9 mouse cellular contexts compared by ENCODE assay signal in the genomic region with DNA sequence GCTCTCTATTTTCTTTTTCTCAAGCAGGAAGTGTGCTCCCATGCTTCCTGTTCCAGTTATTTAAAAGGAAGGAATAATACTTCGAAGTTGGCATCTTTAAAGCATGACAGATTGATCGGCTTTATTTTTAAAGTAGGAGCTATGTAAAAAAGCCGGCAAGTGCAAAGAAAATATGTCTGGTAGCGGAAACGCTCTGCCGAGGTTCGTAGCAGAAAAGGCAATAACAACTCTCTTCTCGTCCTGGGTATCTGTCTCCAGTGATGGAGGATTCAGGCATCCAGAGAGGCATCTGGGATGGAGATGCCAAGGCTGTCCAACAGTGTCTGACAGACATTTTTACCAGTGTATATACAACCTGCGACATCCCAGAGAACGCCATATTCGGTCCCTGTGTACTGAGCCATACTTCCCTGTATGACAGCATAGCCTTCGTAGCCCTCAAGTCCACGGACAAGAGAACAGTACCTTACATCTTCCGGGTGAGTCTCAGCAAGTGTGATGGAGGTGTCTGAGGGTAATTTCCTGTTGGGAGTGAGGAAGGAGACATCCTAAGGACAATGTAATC. TPM values are rescaled to one million over a fixed set of nuclear protein-coding genes. Genes with fewer than 3 reads are reported as not detected.
DNase-seq lines count a peak whose midpoint lies in the region; ATAC-seq lines count a peak whose summit lies in the region.
"Had no signal": no experiment of that assay in that cellular context is flagged by ENCODE, and none has a peak within 500 bp of the region (broad histone marks: within the 10 kb centered on the region; RNA-seq: fewer than 3 reads in every experiment).

No protein-coding gene starts in this region.

- ATAC-seq in lung, embryonic 16.5 days (ENCODE audit: low read depth), result no peak
- ATAC-seq in neural tube, embryonic 15.5 days (ENCODE audit: low FRiP score), result no peak

- H3K36me3 ChIP-seq in lung, embryonic 16.5 days (ENCODE audit: control insufficient read depth, insufficient read depth, low read length), result no peaks in the 10 kb centered on the region
- no peaks in the 10 kb centered on the region for H3K36me3 ChIP-seq in neural tube, embryonic 15.5 days
- H3K36me3 ChIP-seq: limb, embryonic 15.5 days had no signal

- no peak overlapping the region for H3K27ac ChIP-seq in lung, embryonic 16.5 days (ENCODE audit: low read length)
- peak overlapping the region; percentile 18; the same call in 1 of the 2 replicates for H3K27ac ChIP-seq in neural tube, embryonic 15.5 days (replicated peaks)
- H3K27ac ChIP-seq: limb, embryonic 15.5 days had no signal

- peaks cover 84% of the 10 kb centered on the region for H3K27me3 ChIP-seq in lung, embryonic 16.5 days (ENCODE audit: control insufficient read depth, insufficient read depth, low read depth, low read length)
- peaks cover 50% of the 10 kb centered on the region for H3K27me3 ChIP-seq in neural tube, embryonic 15.5 days (replicated peaks)

- DNase-seq in cerebellum, postnatal 25 days, result peak; percentile 37 to 46
- no peak for DNase-seq in cerebellum, adult 11 months
- DNase-seq in lung, postnatal 25 days (ENCODE audit: low spot score), result no peak
- DNase-seq in induced T-regulatory cell, adult 2 months (ENCODE audit: low read depth), result peak; percentile 19
- no peak for DNase-seq in frontal cortex, postnatal 25 days (ENCODE audit: low spot score in 2 of 2)
- no peak for DNase-seq in spleen, postnatal 36 days (ENCODE audit: low spot score in 2 of 2)

- peaks cover 16% of the 10 kb centered on the region for H3K4me1 ChIP-seq in lung, embryonic 16.5 days (replicated peaks; ENCODE audit: control insufficient read depth, insufficient read depth, low read length)
- peaks cover 48% of the 10 kb centered on the region for H3K4me1 ChIP-seq in neural tube, embryonic 15.5 days

- peak overlapping the region; percentile 13 for H3K4me2 ChIP-seq in lung, embryonic 16.5 days (ENCODE audit: low read depth, low read length)
- H3K4me2 ChIP-seq in neural tube, embryonic 15.5 days, result peak overlapping the region; percentile 90
- H3K4me2 ChIP-seq: limb, embryonic 15.5 days had no signal

- 0 out of 2 replicates have a peak overlapping the region, but pooled peaks have one; percentile 2 for H3K4me3 ChIP-seq in lung, embryonic 16.5 days (ENCODE audit: low read length)
- peak overlapping the region; percentile 42 for H3K4me3 ChIP-seq in neural tube, embryonic 15.5 days (replicated peaks)
- H3K4me3 ChIP-seq: limb, embryonic 15.5 days had no signal

- H3K9me3 ChIP-seq in lung, embryonic 16.5 days (ENCODE audit: control insufficient read depth, low read length), result no peaks in the 10 kb centered on the region
- H3K9me3 ChIP-seq in neural tube, embryonic 15.5 days (replicated peaks), result no peaks in the 10 kb centered on the region
- H3K9me3 ChIP-seq: limb, embryonic 15.5 days had no signal

- no peak overlapping the region for H3K9ac ChIP-seq in lung, embryonic 16.5 days (ENCODE audit: low read length)
- peak overlapping the region; percentile 52; the same call in 1 of the 2 replicates for H3K9ac ChIP-seq in neural tube, embryonic 15.5 days (replicated peaks)
- H3K9ac ChIP-seq: limb, embryonic 15.5 days had no signal

- 6% methylated on average over 14 of the region's 14 CpGs for WGBS in lung, embryonic 16.5 days
- WGBS in neural tube, embryonic 15.5 days, result 4% methylated on average over 14 of the region's 14 CpGs

RNA-seq across cellular contexts. Expression of a gene that starts 16.1 kb away (rescaled TPM):
- 0.79 and 0.87 TPM in 2 replicates for polyA plus RNA-seq in lung, embryonic 16.5 days (2015; fragmentation: Nextera tagmentation; extraction: Ambion mirVana)
- polyA plus RNA-seq in neural tube, embryonic 15.5 days (2015; fragmentation: Nextera tagmentation; extraction: Ambion mirVana), result 3.6 and 3.9 TPM in 2 replicates

Comparison
In these comparisons a context has a peak if more than half of its experiments do, and no peak if none do; other contexts are left out.
1. DNase-seq: peak in cerebellum, postnatal 25 days (2 of 2) and induced T-regulatory cell, adult 2 months (single experiment); none in cerebellum, adult 11 months (single experiment), lung, postnatal 25 days (single experiment), frontal cortex, postnatal 25 days (0 of 2) and spleen, postnatal 36 days (0 of 2).